Mouse (Mus musculus) retina, adult 2 months (tissue): Measurements from ENCODE around the gene Shisa3.

ENCODE experiments used
- DNase-seq: peaks from one replicate; pipeline ENCODE4 v3.0.0-alpha.2; 2012; ENCODE audit warnings: low read depth, low spot score

The Shisa3 gene

GRCm38 (mm10) chr5:67633138-67633782 is 25.6 kb downstream of the Shisa3 start:
- DNase-seq, result no peak

DNA sequence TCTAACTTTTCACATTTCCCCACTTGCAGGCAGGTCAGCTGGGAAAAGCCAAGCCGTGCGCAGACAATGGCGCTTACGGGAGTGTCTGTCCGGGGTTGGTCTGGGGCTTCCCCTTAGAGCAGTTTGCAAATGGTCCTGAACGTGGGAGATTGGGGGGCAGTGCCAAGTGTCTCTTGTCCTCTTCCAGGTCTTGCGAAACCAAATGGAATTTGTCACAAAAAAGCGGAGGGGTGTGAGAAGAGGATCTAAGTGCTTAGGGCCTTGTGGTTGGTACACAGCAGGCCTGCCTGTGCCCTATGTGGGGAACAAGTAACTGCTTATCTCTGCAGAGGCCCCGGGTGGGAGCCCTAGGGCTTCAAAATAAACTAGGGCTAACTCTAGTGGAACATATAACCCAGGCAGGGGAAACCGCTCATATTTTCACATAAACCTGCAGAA is 26.2 kb downstream of the Shisa3 start:
- no peak for DNase-seq

DNA sequence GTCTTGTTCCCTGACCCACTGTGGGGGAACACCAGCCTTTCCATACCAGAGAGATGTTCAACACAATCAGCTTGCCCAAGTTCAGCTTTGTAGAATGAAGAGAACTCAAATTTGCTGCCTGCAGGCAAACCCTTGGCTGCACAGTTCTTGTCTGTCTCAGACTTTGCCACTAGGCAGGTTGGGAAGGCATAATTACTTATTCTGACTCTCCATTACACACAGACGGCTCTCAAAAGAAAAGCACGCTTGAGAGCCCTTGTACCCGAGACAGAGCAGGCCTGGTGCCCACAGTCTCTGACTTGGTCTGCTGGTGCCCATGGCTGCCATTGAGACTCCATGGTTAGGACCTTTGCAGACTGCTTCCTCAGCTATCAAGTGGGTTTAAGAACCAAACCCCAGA is 26.7 kb downstream of the Shisa3 start:
- DNase-seq, result no peak

DNA sequence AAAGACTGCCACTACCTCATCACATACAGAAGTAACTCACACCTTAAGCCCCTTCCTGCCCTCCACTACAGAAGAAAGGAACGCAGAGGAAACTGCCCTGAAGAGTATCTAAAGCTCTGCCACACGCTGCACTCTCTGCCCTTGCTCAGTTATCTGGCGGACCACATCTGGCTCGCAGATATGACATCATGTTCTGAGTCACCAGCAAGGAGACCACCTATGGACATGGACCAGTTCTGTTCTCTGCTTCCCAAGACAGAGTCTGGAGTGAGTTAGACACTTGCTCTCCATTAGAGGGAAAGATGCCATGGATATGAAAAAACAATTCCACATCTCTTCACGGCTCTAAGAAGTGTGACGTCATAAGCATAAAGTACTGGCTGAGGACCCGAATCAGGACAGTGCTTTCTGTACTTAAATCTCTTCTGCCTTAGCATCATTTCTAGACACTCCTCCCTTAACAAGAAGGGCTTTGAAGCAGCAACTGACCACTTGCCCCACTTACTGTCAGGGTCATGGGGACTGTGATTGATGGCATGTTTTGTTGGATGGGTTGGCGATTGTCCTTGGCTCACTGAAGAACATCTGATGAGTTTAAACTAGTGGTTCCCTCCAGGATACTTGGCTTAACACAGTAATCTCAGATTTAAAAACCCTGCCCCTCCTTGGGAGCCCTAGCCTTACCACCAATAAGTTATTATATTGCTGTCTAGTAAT is 33.1 kb downstream of the Shisa3 start:
- DNase-seq, result no peak

- DNase-seq, result no peak
Observed at GRCm38 (mm10) chr5:67641406-67642120, 33.9 kb downstream of the Shisa3 start.

DNA sequence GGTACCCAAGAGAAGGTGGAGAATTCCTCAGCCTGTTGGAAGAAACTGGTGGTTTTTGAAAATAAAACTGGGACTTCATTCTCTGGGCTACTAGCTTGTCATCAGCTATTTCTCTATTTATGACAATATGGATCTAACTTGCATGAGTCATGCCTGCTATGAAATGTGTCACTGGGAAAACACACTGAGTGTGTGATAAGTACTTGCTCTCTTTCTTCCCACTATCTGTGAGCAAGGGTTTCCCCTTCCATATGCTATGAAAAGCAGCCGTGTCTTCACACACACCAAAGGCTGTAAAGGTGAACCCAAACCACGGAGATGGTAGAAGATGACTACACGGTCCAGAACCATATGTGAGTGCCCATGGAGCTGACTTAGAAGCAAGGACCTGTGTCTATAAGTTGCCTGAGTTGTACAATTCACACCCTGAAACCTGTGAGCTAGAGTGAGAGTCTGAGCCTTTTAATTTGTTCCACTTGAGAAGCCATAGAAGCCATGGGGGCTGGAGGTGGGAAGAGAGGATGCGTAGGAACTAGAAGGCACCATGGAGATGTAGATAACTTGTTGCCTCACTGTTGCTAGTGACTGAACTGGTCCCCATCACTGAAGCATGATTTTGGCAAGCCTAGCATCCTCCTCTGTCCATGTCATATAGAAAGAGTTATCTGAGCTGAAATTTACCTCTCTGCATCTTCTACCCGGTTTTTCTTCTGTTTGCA is 36.0 kb downstream of the Shisa3 start:
- no peak for DNase-seq

- DNase-seq, result no peak
Observed at GRCm38 (mm10) chr5:67646756-67647529, 39.3 kb downstream of the Shisa3 start.

- no peak for DNase-seq
Observed at GRCm38 (mm10) chr5:67647568-67647967, 39.9 kb downstream of the Shisa3 start.

DNA sequence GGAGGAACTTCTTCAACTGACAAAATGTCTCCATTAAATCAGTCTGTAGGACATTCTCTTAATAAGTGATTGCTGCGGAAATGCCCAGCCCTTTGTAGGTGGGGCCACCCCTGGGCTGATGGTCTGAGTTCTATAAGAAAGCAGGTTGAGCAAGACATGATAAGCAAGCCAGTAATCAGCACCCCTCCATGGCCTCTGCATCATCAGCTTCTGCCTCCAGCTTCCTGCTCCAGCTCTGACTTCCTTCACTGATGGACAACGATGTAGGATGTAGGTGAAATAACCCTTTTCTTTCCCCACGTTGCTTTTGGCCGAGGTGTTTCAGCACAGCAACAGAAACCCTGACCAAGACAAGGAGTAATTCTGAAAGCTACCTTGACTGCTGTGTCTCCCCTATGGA is 41.5 kb downstream of the Shisa3 start:
- DNase-seq, result no peak

DNA sequence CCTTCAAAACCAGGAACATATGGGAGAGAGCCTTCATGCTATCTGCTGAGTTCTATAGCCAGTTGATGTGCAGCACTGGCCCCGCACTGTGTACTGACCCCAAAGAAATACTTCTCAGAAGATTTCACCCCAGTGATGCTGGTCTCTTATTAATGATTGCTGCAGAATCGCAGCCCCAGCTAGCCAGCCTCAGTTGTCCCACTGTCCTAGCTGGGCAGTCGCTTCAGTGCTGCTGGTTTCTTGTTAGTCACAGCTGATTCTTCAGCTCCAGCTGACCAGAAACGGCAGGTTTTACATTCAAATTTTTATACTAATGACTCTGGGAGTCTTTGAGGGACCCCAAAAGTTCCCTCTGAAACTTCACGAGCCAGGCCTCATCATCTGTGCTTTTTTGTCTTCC is 42.3 kb downstream of the Shisa3 start:
- DNase-seq, result no peak

DNA sequence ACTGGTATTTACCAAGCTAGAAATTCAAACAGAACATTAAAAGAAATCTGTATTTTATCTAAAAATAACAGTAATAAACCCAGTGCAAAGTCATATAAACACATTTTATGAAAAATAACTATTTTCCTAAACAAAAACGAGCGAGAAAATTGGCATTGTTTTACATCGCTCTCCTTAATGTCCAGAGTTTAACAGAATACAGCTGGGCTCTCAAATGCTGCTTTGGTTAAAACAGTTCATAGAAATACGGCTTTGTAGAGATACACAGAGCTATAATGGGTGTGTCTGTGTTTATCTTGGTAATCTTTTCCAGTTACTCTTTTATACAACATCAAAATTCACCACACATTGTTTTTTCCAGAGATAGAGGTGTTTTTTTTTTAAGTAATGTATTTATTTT is 44.8 kb downstream of the Shisa3 start:
- DNase-seq, result no peak

GRCm38 (mm10) chr5:67653543-67653942 is 45.9 kb downstream of the Shisa3 start:
- DNase-seq, result no peak

DNA sequence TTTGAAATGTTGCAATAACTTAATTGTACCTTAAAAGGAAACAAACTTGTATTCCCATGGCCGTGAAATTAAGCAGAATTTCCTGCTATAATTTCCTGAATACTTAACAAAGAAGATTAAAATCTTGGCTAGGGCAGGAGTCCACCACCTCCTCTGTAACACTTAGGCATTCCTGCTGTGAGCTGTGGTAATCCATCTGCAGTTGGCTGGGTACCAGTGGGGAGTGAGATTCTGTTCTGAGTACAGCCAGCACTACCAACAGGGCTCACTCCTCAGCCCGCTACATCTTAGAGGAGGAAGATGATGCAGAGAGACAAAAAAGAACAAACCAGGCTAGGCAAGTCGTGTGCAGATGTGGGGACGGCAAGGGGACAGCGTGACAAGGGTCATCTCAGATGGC is 46.9 kb downstream of the Shisa3 start:
- no peak for DNase-seq

DNA sequence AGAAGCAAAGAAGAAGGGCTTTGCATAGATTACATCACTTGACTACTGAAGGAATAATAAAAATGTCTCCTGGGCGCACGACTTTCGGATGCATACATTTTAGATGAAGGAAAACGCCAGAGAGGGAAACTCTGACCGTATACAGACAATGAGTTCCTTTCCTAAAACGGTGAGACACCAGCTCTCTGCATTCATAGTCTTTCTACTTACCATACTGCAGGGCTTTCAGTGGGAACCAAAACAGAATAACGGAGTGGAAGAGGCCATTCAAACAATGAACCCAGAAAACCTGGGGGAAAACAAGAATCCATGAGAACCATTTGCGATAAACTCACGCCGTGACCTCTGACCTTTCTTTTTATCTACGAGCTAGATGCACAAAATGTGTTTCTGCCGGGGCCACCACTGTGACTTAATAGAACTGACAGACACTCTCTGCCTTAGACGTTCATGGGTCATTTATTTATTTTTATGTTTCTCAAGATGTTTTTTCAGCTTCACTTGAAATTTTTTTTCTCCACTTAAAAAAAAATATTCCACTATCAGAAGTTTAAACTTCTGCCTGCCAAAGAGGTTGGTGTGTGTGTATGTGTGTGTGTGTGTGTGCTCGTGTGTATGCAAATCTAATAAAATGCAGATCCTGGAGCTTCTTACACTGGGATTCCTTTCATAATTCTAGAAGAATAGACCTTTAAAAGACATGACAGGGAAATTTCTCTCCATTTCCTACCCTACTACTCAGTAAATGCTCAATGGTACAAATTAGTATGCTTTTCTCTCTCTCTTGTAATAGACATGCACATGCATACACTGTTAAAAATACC is 48.2 kb downstream of the Shisa3 start:
- no peak for DNase-seq

DNA sequence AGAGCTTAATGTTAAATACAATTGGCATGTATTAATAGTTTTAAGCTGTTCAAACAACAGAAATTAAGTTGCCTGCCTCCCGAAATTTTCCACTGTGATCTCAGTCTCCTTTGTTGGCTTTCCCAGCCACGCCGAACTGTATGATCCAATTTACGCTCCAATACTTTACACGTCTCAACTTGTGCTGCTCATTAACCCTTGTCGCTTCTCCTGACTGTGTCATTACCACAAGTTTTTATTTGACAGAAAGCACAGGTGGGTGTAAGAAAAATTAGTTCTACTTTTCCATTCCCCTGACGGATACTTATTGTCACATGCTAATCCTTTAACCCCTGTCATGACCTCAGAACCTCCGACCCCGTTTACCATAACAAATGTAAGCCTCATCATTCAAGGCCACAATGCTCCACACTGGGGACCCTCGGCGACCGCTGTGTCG is 49.2 kb downstream of the Shisa3 start:
- no peak for DNase-seq

DNA sequence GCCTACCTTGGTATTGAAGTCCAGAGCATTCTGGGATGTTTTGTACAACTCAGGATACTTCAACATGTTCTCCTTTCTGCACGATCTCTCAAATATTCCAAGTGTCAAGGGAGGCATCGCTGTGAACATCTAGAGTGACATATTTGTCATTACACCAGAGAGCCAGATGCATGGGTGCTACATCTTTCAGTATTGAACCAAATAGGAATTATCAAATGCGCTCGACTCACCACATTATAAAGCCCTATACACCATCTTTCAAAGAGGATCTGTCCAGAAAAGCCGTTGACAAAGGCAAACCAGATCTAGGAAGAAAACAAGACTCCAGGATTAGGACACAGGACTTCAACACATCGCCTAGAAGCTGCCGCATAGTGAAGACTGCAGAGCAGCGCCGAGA is 52.2 kb downstream of the Shisa3 start:
- no peak for DNase-seq

- DNase-seq, result no peak
Observed at GRCm38 (mm10) chr5:67662715-67663114, 55.0 kb downstream of the Shisa3 start.

DNA sequence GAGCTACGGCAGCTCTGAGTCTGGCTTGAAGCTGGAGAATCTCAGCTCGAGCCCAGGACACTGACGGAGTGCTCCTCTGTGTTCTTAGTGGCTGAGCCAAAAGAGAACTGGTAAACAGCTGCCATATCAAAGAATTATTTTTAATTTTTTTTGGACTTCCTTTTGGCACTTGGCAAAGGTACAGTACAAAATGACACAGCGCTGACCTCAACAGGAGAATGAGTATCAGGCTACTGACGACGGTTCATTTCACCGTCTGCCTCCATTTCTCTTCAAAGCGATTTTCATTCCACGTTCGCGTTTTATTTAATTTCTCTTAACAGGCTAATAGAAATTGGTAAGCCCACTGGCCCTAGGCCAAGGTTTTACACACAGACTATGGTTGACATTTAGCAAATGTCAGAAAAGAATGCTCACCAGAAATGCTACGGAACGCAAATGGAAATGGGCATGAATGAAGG is 61.8 kb downstream of the Shisa3 start:
- DNase-seq, result no peak

DNA sequence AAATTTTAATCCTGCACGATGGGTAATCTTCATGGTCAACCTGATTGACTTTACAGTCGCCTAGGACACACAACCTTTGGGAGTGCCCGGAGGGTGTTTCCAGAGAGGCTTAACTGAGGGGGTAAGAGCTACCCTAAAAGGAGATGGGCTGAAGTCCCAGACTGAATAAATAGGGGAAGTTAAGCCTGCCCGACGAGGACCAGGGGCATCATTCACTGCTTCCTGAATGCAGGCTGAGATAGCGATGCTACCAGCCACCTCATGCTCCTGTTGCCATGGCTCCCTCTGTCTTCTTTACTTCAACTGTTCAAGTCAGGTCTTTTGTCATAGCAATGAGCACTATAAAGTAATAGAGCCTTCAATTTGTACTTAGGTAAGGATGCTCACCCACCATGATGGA is 62.5 kb downstream of the Shisa3 start:
- no peak for DNase-seq

GRCm38 (mm10) chr5:67673008-67673407 is 65.3 kb downstream of the Shisa3 start:
- DNase-seq, result no peak
